24 mouse cellular contexts compared by ENCODE assay signal in the genomic region with DNA sequence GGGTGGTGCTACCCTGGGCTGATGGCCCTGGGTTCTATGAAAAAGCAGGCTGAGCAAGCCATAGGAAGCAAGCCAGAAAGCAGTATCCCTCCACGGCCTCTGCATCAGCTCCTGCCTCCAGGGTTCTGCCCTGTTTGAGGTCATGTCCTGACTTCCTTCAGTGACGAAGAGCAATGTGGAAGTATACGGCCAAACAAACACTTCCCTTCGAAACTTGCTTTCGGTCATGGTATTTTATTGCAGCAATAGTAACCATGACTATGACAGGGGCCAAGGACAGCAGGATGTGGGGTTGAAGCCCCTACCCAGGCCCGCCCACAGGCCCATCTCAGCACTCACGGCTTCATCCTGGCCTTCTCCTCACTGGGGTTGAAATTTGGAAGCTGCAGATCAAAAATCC. TPM values are rescaled to one million over a fixed set of nuclear protein-coding genes. Genes with fewer than 3 reads are reported as not detected.
DNase-seq lines count a peak whose midpoint lies in the region; ATAC-seq and TF ChIP-seq lines count a peak whose summit lies in the region.
"Had no signal": no experiment of that assay in that cellular context is flagged by ENCODE, and none has a peak within 500 bp of the region (broad histone marks: within the 10 kb centered on the region; RNA-seq: fewer than 3 reads in every experiment).

No protein-coding gene starts in this region.

- TF ChIP-seq POLR2A in liver, adult 2 months (IDR thresholded peaks at IDR 0.05; ENCODE audit: extremely low read depth, insufficient read depth, low read length), result no peak
- no peak for TF ChIP-seq POLR2A in bone marrow macrophage, adult 2 months (IDR thresholded peaks at IDR 0.05; ENCODE audit: borderline replicate concordance, low read depth, low read length)

- no peak overlapping the region for H3K27ac ChIP-seq in embryonic facial prominence, embryonic 13.5 days
- H3K27ac ChIP-seq in embryonic facial prominence, embryonic 10.5 days (replicated peaks), result no peak overlapping the region
- H3K27ac ChIP-seq in liver, adult 2 months (replicated peaks; ENCODE audit: insufficient read depth, low read depth, low read length), result peak overlapping the region; percentile 55
- peak overlapping the region; percentile 37; the same call in 1 of the 2 replicates for H3K27ac ChIP-seq in bone marrow macrophage, adult 2 months (ENCODE audit: insufficient read depth, low read depth, low read length)
- H3K27ac ChIP-seq: embryonic facial prominence, embryonic 12.5 days; forebrain, embryonic 12.5 days; forebrain, embryonic 15.5 days; heart, adult 2 months; heart, embryonic 10.5 days; heart, embryonic 13.5 days; hindbrain, embryonic 13.5 days had no signal

- ATAC-seq in embryonic facial prominence, embryonic 13.5 days (ENCODE audit: insufficient number of reproducible peaks, insufficient read depth, low FRiP score, low TSS enrichment, low read depth), result no peak
- ATAC-seq in megakaryocyte progenitor cell, adult 5-6 weeks (replicated peaks; ENCODE audit: poor library complexity), result peak; percentile 42; the same call in 1 of the 2 replicates
- ATAC-seq: activated CD4-positive, CD25-positive, alpha-beta regulatory T cell, adult 4 months; forebrain, embryonic 15.5 days; hindbrain, embryonic 16.5 days had no signal

- no peak for DNase-seq in embryonic facial prominence, embryonic 10.5 days (ENCODE audit: low spot score)
- DNase-seq in liver, adult 2 months (ENCODE audit: extremely low read depth, low read depth, low spot score), result peak; percentile 31
- DNase-seq in liver, result no peak
- no peak for DNase-seq in frontal cortex, adult 2 months (ENCODE audit: extremely low spot score in 1 of 2, low spot score in 1 of 2)
- DNase-seq: adrenal gland, adult 8-10 months; adrenal gland, postnatal 25 days; cerebellum, adult 18-20 months; cerebellum, adult 9-10 months; cerebellum, postnatal 14 days; heart, adult 2 months; heart, postnatal 14 days had no signal

- no peaks in the 10 kb centered on the region for H3K9me3 ChIP-seq in embryonic facial prominence, embryonic 13.5 days
- H3K9me3 ChIP-seq in embryonic facial prominence, embryonic 10.5 days, result no peaks in the 10 kb centered on the region
- H3K9me3 ChIP-seq: embryonic facial prominence, embryonic 12.5 days; forebrain, embryonic 12.5 days; forebrain, embryonic 15.5 days; heart, embryonic 10.5 days; heart, embryonic 13.5 days; hindbrain, embryonic 13.5 days had no signal

- no peaks in the 10 kb centered on the region for H3K36me3 ChIP-seq in embryonic facial prominence, embryonic 13.5 days
- peaks cover 45% of the 10 kb centered on the region for H3K36me3 ChIP-seq in embryonic facial prominence, embryonic 10.5 days (replicated peaks)
- H3K36me3 ChIP-seq in liver, adult 2 months (ENCODE audit: control insufficient read depth, insufficient read depth, low read length), result no peaks in the 10 kb centered on the region
- H3K36me3 ChIP-seq: forebrain, embryonic 12.5 days; forebrain, embryonic 15.5 days; hindbrain, embryonic 13.5 days had no signal

- H3K4me2 ChIP-seq in embryonic facial prominence, embryonic 13.5 days, result no peak overlapping the region
- H3K4me2 ChIP-seq: embryonic facial prominence, embryonic 12.5 days; forebrain, embryonic 12.5 days; forebrain, embryonic 15.5 days; heart, embryonic 13.5 days; hindbrain, embryonic 13.5 days had no signal

- no peaks in the 10 kb centered on the region for H3K27me3 ChIP-seq in embryonic facial prominence, embryonic 13.5 days
- no peaks in the 10 kb centered on the region for H3K27me3 ChIP-seq in embryonic facial prominence, embryonic 10.5 days (replicated peaks; ENCODE audit: low read depth, poor library complexity, severe bottlenecking)
- no peaks in the 10 kb centered on the region for H3K27me3 ChIP-seq in liver, adult 2 months (ENCODE audit: control insufficient read depth, insufficient read depth, low read length)
- H3K27me3 ChIP-seq: embryonic facial prominence, embryonic 12.5 days; forebrain, embryonic 12.5 days; forebrain, embryonic 15.5 days; heart, embryonic 13.5 days; hindbrain, embryonic 13.5 days had no signal

- no peak for TF ChIP-seq CTCF in liver, adult 2 months (IDR thresholded peaks at IDR 0.05; ENCODE audit: low read depth, low read length)
- TF ChIP-seq CTCF in bone marrow macrophage, adult 2 months (IDR thresholded peaks at IDR 0.05; ENCODE audit: low read depth, low read length), result no peak

- H3K4me3 ChIP-seq in embryonic facial prominence, embryonic 13.5 days, result no peak overlapping the region
- no peak overlapping the region for H3K4me3 ChIP-seq in embryonic facial prominence, embryonic 10.5 days
- no peak overlapping the region for H3K4me3 ChIP-seq in liver, adult 2 months (ENCODE audit: insufficient read depth, low read depth, low read length)
- H3K4me3 ChIP-seq in bone marrow macrophage, adult 2 months (ENCODE audit: insufficient read depth, low read length), result no peak overlapping the region
- H3K4me3 ChIP-seq: embryonic facial prominence, embryonic 12.5 days; erythroblast, embryonic 14.5 days; forebrain, embryonic 12.5 days; forebrain, embryonic 15.5 days; heart, adult 2 months; heart, embryonic 10.5 days; heart, embryonic 13.5 days; hindbrain, embryonic 13.5 days had no signal

- peak overlapping the region; percentile 0; the same call in 1 of the 2 replicates for H3K9ac ChIP-seq in embryonic facial prominence, embryonic 13.5 days
- H3K9ac ChIP-seq in liver, adult 2 months (ENCODE audit: low read depth, low read length), result no peak overlapping the region
- H3K9ac ChIP-seq: embryonic facial prominence, embryonic 12.5 days; forebrain, embryonic 12.5 days; forebrain, embryonic 15.5 days; heart, embryonic 13.5 days; hindbrain, embryonic 13.5 days had no signal

- WGBS in embryonic facial prominence, embryonic 13.5 days, result 74% methylated on average over 7 of the region's 7 CpGs
- 80% methylated on average over 7 of the region's 7 CpGs for WGBS in embryonic facial prominence, embryonic 10.5 days
- 65% methylated on average over 7 of the region's 7 CpGs for WGBS in liver, adult 2 months

- H3K4me1 ChIP-seq in embryonic facial prominence, embryonic 13.5 days, result no peaks in the 10 kb centered on the region
- 0 out of 2 replicates have a peak, but pooled peaks cover 2% of the 10 kb centered on the region for H3K4me1 ChIP-seq in embryonic facial prominence, embryonic 10.5 days
- H3K4me1 ChIP-seq in liver, adult 2 months (ENCODE audit: control insufficient read depth, insufficient read depth, low read length), result no peaks in the 10 kb centered on the region
- peaks cover 11% of the 10 kb centered on the region for H3K4me1 ChIP-seq in bone marrow macrophage, adult 2 months (ENCODE audit: control insufficient read depth, insufficient read depth, low read length)
- H3K4me1 ChIP-seq: embryonic facial prominence, embryonic 12.5 days; forebrain, embryonic 12.5 days; forebrain, embryonic 15.5 days; heart, embryonic 10.5 days; heart, embryonic 13.5 days; hindbrain, embryonic 13.5 days had no signal

- H3K79me2 ChIP-seq in liver, adult 2 months (ENCODE audit: control insufficient read depth, insufficient read depth, low read length), result no peaks in the 10 kb centered on the region

RNA-seq across cellular contexts. Expression of a gene that starts 15.5 kb away (rescaled TPM):
- polyA plus RNA-seq in embryonic facial prominence, embryonic 13.5 days (2015; fragmentation: Nextera tagmentation; extraction: Ambion mirVana), result 9.0 and 9.2 TPM in 2 replicates
- polyA plus RNA-seq in embryonic facial prominence, embryonic 10.5 days (2016; fragmentation: Nextera tagmentation; extraction: Ambion mirVana), result 13.7 and 14.6 TPM in 2 replicates
- 1.0 and 1.1 TPM in 2 replicates for total RNA-seq in liver, adult 2 months (2014; rRNA removed)
- 1.4 and 3.1 TPM in 2 replicates for polyA plus RNA-seq in liver, adult 2 months (2012; rRNA removed)
- not detected in 2 replicates for polyA plus RNA-seq in bone marrow macrophage, adult 2 months (2012; ENCODE audit: insufficient read depth, insufficient read length, missing spikeins)
- total RNA-seq in megakaryocyte progenitor cell, adult 5-6 weeks (2015), result not detected in 2 replicates
- not detected in 2 replicates for total RNA-seq in megakaryocyte progenitor cell, adult 5-6 weeks (2017)
- polyA plus RNA-seq in frontal cortex, adult 2 months (2012; rRNA removed), result 1.7 and 2.0 TPM in 2 replicates
- total RNA-seq: hematopoietic stem cell, adult 5-6 weeks had no signal
- polyA plus RNA-seq: erythroblast, embryonic 14.5 days had no signal

RNA-seq across cellular contexts. Expression of a gene that starts 35.0 kb away (rescaled TPM):
- 1.1 and 1.2 TPM in 2 replicates for polyA plus RNA-seq in embryonic facial prominence, embryonic 13.5 days (2015; fragmentation: Nextera tagmentation; extraction: Ambion mirVana)
- 0.40 and 0.52 TPM in 2 replicates for polyA plus RNA-seq in embryonic facial prominence, embryonic 10.5 days (2016; fragmentation: Nextera tagmentation; extraction: Ambion mirVana)
- total RNA-seq in liver, adult 2 months (2014; rRNA removed), result 0.81 and 0.83 TPM in 2 replicates
- polyA plus RNA-seq in liver, adult 2 months (2012; rRNA removed), result 0.32 and 0.60 TPM in 2 replicates
- polyA plus RNA-seq in bone marrow macrophage, adult 2 months (2012; ENCODE audit: insufficient read depth, insufficient read length, missing spikeins), result 0.62 and 0.84 TPM in 2 replicates
- 0.34 and 0.47 TPM in 2 replicates for total RNA-seq in megakaryocyte progenitor cell, adult 5-6 weeks (2015)
- total RNA-seq in megakaryocyte progenitor cell, adult 5-6 weeks (2017), result 0.75 and 1.8 TPM in 2 replicates
- 58.2 and 58.9 TPM in 2 replicates for polyA plus RNA-seq in frontal cortex, adult 2 months (2012; rRNA removed)
- polyA plus RNA-seq: erythroblast, embryonic 14.5 days had no signal

Comparison
In these comparisons a context has a peak if more than half of its experiments do, and no peak if none do; other contexts are left out.
1. H3K27ac ChIP-seq: peak in liver, adult 2 months (single experiment) and bone marrow macrophage, adult 2 months (single experiment); none in embryonic facial prominence, embryonic 13.5 days (single experiment) and embryonic facial prominence, embryonic 10.5 days (single experiment).
2. RNA of a gene that starts 35.0 kb away (polyA plus RNA-seq): 58.2 to 58.9 TPM in frontal cortex, adult 2 months; 1.1 to 1.2 TPM in embryonic facial prominence, embryonic 13.5 days, 0.62 to 0.84 TPM in bone marrow macrophage, adult 2 months, 0.40 to 0.52 TPM in embryonic facial prominence, embryonic 10.5 days and 0.32 to 0.60 TPM in liver, adult 2 months; every median in the first group is over 10 times any median in the second.